Mouse (Mus musculus) kidney, adult 2 months (tissue): Measurements from ENCODE around the gene Erc2. TPM values are rescaled to one million over a fixed set of nuclear protein-coding genes. Genes with fewer than 3 reads are reported as not detected.

Experiments
- DNase-seq: peaks from one replicate; pipeline ENCODE4 v3.0.0; 2021
- H3K27ac ChIP-seq: fragments of 200-500 bp; 2 replicates; pipeline ENCODE4 v1.5.1; 2012; ENCODE audit warnings: low read depth, low read length, control low read depth, inconsistent platforms; ENCODE audit not compliant: insufficient read depth
- H3K27me3 ChIP-seq: fragments of 200-500 bp; replicated peaks from 2 replicates; pipeline ENCODE4 v1.6.1; 2012; ENCODE audit warnings: mild to moderate bottlenecking, moderate library complexity, low read length, inconsistent platforms; ENCODE audit not compliant: control insufficient read depth, insufficient read depth
- H3K36me3 ChIP-seq: fragments of 200-500 bp; 2 replicates; pipeline ENCODE4 v1.6.1; 2012; ENCODE audit warnings: mild to moderate bottlenecking, moderate library complexity, low read length, inconsistent platforms; ENCODE audit not compliant: control insufficient read depth, insufficient read depth
- H3K4me1 ChIP-seq: fragments of 200-500 bp; 2 replicates; pipeline ENCODE4 v1.6.1; 2011; ENCODE audit warnings: low read length; ENCODE audit not compliant: control insufficient read depth, insufficient read depth
- H3K4me3 ChIP-seq: fragments of 200-500 bp; 2 replicates; pipeline ENCODE4 v1.5.1; 2011; ENCODE audit warnings: mild to moderate bottlenecking, low read depth, low read length, control low read depth; ENCODE audit not compliant: insufficient read depth
- CTCF ChIP-seq: fragments of 200-500 bp; conservative IDR thresholded peaks from 2 replicates; pipeline ENCODE4 v1.5.1; 2011; ENCODE audit warnings: low read depth, mild to moderate bottlenecking, control low read depth, low read length, moderate library complexity, mixed read lengths; ENCODE audit not compliant: insufficient read depth, insufficient read length
- POLR2A ChIP-seq: fragments of 200-500 bp; IDR thresholded peaks from one replicate; pipeline ENCODE4 v1.6.1; 2011; ENCODE audit warnings: low read depth, low read length, control low read depth
- WGBS: fragments of 180-500 bp; shearing (Covaris S2); methylation state at CpG from one replicate; pipeline ENCODE4 v1.1.7; 2018; 5-methylcytosine and 5-hydroxymethylcytosine counted together
- polyA plus RNA-seq: library from polyadenylated mRNA; depleted of rRNA; stranded (reverse); fragments of >200 nt; gene quantifications from 2 replicates; pipeline ENCODE4 v1.2.3, GENCODE M21; 2012

Erc2 gene
- polyA plus RNA-seq, 1 experiment, result 6.9 TPM

- DNase-seq, result no peak
- Histone ChIP-seq H3K27me3 (no peaks in the 10 kb centered on the region), H3K36me3 (no peaks in the 10 kb centered on the region), H3K27ac (no peak overlapping the region), H3K4me1 (no peaks in the 10 kb centered on the region), H3K4me3 (no peak overlapping the region)
- TF ChIP-seq POLR2A, result no peak
- no peak for TF ChIP-seq CTCF
- WGBS, result 88% methylated on average over 6 of the region's 6 CpGs
Measured at GRCm38 (mm10) chr14:28023199-28023598, 401.0 kb downstream of the Erc2 start.

- H3K36me3 ChIP-seq, result no peaks in the 10 kb centered on the region
- H3K4me1 ChIP-seq, result no peaks in the 10 kb centered on the region
- WGBS, result 61% methylated on average over 1 of the region's 1 CpGs
- no peaks in the 10 kb centered on the region for H3K27me3 ChIP-seq
- H3K4me3 ChIP-seq, result no peak overlapping the region
- DNase-seq, result peak; percentile 45
- no peak for TF ChIP-seq CTCF
- TF ChIP-seq POLR2A, result no peak
- no peak overlapping the region for H3K27ac ChIP-seq
Measured at GRCm38 (mm10) chr14:28030870-28031269, 408.6 kb downstream of the Erc2 start.

- Histone ChIP-seq H3K4me1 (no peaks in the 10 kb centered on the region), H3K4me3 (no peak overlapping the region), H3K27ac (no peak overlapping the region), H3K27me3 (no peaks in the 10 kb centered on the region), H3K36me3 (no peaks in the 10 kb centered on the region)
- TF ChIP-seq POLR2A (no peak), CTCF (no peak)
- WGBS, result 87% methylated on average over 2 of the region's 2 CpGs
- no peak for DNase-seq
Measured at GRCm38 (mm10) chr14:28035013-28035412, 412.8 kb downstream of the Erc2 start.

GRCm38 (mm10) chr14:28043095-28043494 lies 420.9 kb downstream of the Erc2 start:
- H3K27ac ChIP-seq, result no peak overlapping the region
- H3K27me3 ChIP-seq, result no peaks in the 10 kb centered on the region
- no peak overlapping the region for H3K4me3 ChIP-seq
- 68% methylated on average over 4 of the region's 4 CpGs for WGBS
- no peak for DNase-seq
- TF ChIP-seq POLR2A (no peak), CTCF (no peak)
- no peaks in the 10 kb centered on the region for H3K4me1 ChIP-seq
- H3K36me3 ChIP-seq, result no peaks in the 10 kb centered on the region

- Histone ChIP-seq H3K27me3 (no peaks in the 10 kb centered on the region), H3K27ac (no peak overlapping the region), H3K4me3 (no peak overlapping the region), H3K36me3 (no peaks in the 10 kb centered on the region), H3K4me1 (no peaks in the 10 kb centered on the region; the same call in 1 of the 2 replicates)
- 18% methylated on average over 5 of the region's 5 CpGs for WGBS
- no peak for TF ChIP-seq POLR2A
- no peak for TF ChIP-seq CTCF
- DNase-seq, result peak; percentile 52
Measured at GRCm38 (mm10) chr14:28051646-28052045, 429.4 kb downstream of the Erc2 start.

- H3K27ac ChIP-seq, result no peak overlapping the region
- WGBS, result 74% methylated on average over 11 of the region's 11 CpGs
- H3K36me3 ChIP-seq, result no peaks in the 10 kb centered on the region
- no peaks in the 10 kb centered on the region for H3K27me3 ChIP-seq
- TF ChIP-seq POLR2A, result no peak
- TF ChIP-seq CTCF, result no peak
- H3K4me1 ChIP-seq, result no peaks in the 10 kb centered on the region
- DNase-seq, result no peak
- no peak overlapping the region for H3K4me3 ChIP-seq
Measured at GRCm38 (mm10) chr14:28057159-28057884, 435.1 kb downstream of the Erc2 start.

- DNase-seq, result no peak
- 38% methylated on average over 18 of the region's 18 CpGs for WGBS
- Histone ChIP-seq H3K4me1 (no peaks in the 10 kb centered on the region), H3K27ac (no peak overlapping the region), H3K4me3 (no peak overlapping the region), H3K27me3 (no peaks in the 10 kb centered on the region), H3K36me3 (no peaks in the 10 kb centered on the region)
- TF ChIP-seq CTCF, result no peak
- no peak for TF ChIP-seq POLR2A
Measured at GRCm38 (mm10) chr14:28057885-28058860, 435.9 kb downstream of the Erc2 start.
